Mouse (Mus musculus): ENCODE measurements at regions not wholly inside any gene's neighbourhood (a gene's known extent, or its start where the extent isn't known, plus 50 kb on each side); places are given as distances from the start of the nearest gene placed in this dataset.

DNA sequence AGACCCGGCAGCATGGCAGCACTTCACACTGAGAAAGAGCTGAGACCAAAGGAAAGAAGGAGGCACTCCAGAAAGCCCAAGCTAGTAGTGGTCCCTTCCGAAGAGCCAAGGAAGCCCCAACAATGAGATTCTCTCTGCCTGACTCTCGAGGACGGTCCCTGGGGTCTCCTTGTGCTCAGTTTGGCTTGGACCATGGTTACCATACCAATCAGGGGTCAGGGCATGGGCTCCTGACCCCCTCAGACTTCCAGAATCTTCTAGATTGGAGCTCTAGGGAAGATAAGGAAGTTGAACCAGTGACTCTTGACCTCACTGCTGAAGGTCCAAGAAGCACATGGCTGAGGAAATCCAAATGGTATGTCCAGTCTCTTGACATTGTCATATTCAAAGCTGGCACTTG lies 53.0 kb upstream of the Cplx2 start:
- TF ChIP-seq CTCF (IDR thresholded peaks at IDR 0.05; ENCODE audit: low read depth) (no peak), EP300 (IDR thresholded peaks at IDR 0.05; ENCODE audit: low read depth) (no peak)

Data from heart, postnatal 0 days (tissue).